Mouse (Mus musculus) limb, embryonic 11.5 days (tissue): ENCODE results near the gene Sept6. TPM values are rescaled to one million over a fixed set of nuclear protein-coding genes. Genes with fewer than 3 reads are reported as not detected.

ENCODE experiments used
- ATAC-seq: fragments of 200-750 bp; cut with Nextera tagmentation; 2 replicates; pipeline ENCODE4 v1.8.0; 2017; ENCODE audit warnings: low read depth; ENCODE audit not compliant: insufficient number of reproducible peaks, low FRiP score, low TSS enrichment
- DNase-seq: peaks from one replicate; pipeline ENCODE4 v3.0.0-alpha.2; 2015; ENCODE audit warnings: low spot score
- H3K27ac ChIP-seq: fragments of 300-500 bp; sonication (generic); replicated peaks from 2 replicates; pipeline ENCODE4 v1.5.1; 2014; ENCODE audit warnings: low read depth, mild to moderate bottlenecking, low read length
- H3K27me3 ChIP-seq: fragments of 300-500 bp; sonication (generic); 2 replicates; pipeline ENCODE4 v1.6.1; 2014; ENCODE audit warnings: mild to moderate bottlenecking, low read length, mixed read lengths; ENCODE audit not compliant: control insufficient read depth, insufficient read depth
- H3K36me3 ChIP-seq: fragments of 300-500 bp; sonication (generic); 2 replicates; pipeline ENCODE4 v1.6.1; 2014; ENCODE audit warnings: mild to moderate bottlenecking, low read length, moderate library complexity, mixed read lengths; ENCODE audit not compliant: control insufficient read depth, insufficient read depth
- H3K4me1 ChIP-seq: fragments of 300-500 bp; sonication (generic); 2 replicates; pipeline ENCODE4 v1.6.1; 2014; ENCODE audit warnings: low read length, mixed read lengths; ENCODE audit not compliant: control insufficient read depth, insufficient read depth
- H3K4me2 ChIP-seq: fragments of 300-500 bp; sonication (generic); 2 replicates; pipeline ENCODE4 v1.6.1; 2014; ENCODE audit warnings: low read depth, mild to moderate bottlenecking, moderate library complexity; ENCODE audit not compliant: severe bottlenecking
- H3K4me3 ChIP-seq: fragments of 300-500 bp; sonication (generic); 2 replicates; pipeline ENCODE4 v1.5.1; 2014; ENCODE audit warnings: low read depth, low read length
- H3K9ac ChIP-seq: fragments of 300-500 bp; sonication (generic); 2 replicates; pipeline ENCODE4 v1.6.1; 2014; ENCODE audit warnings: mild to moderate bottlenecking, low read length
- H3K9me3 ChIP-seq: fragments of 300-500 bp; sonication (generic); 2 replicates; pipeline ENCODE4 v1.6.1; 2016; ENCODE audit warnings: low read length; ENCODE audit not compliant: control insufficient read depth
- WGBS: fragments of 180-500 bp; shearing (Covaris S2); extraction: QIAGEN DNeasy Blood & Tissue Kit; methylation state at CpG from one replicate; pipeline ENCODE4 v1.1.7; 2014; 5-methylcytosine and 5-hydroxymethylcytosine counted together
- polyA plus RNA-seq: library from polyadenylated mRNA; unstranded; fragments of >200 nt; fragmentation: Nextera tagmentation; extraction: Ambion mirVana; gene quantifications from 2 replicates; pipeline ENCODE4 v1.2.1, GENCODE M21; 2014

The Sept6 gene
- polyA plus RNA-seq, 1 experiment from 2014 or later: 99.0 TPM

- no peaks in the 10 kb centered on the region for H3K36me3 ChIP-seq
- no peak overlapping the region for H3K9ac ChIP-seq
- no peaks in the 10 kb centered on the region for H3K4me1 ChIP-seq
- H3K27me3 ChIP-seq: no peaks in the 10 kb centered on the region
- ATAC-seq (no peak), DNase-seq (no peak)
- no peak overlapping the region for H3K4me2 ChIP-seq
- 86% methylated on average over 4 of the region's 4 CpGs for WGBS
- H3K27ac ChIP-seq: no peak overlapping the region
- no peaks in the 10 kb centered on the region for H3K9me3 ChIP-seq
- no peak overlapping the region for H3K4me3 ChIP-seq
These were observed 51.7 kb downstream of the Sept6 start for GRCm38 (mm10) chrX:36939806-36940413.

GRCm38 (mm10) chrX:36935326-36935966, 56.1 kb downstream of the Sept6 start:
- no peaks in the 10 kb centered on the region for H3K9me3 ChIP-seq
- no peak overlapping the region for H3K9ac ChIP-seq
- ATAC-seq (no peak), DNase-seq (no peak)
- H3K27me3 ChIP-seq: no peaks in the 10 kb centered on the region
- H3K27ac ChIP-seq: no peak overlapping the region
- H3K4me2 ChIP-seq: no peak overlapping the region
- H3K4me3 ChIP-seq: no peak overlapping the region
- no peaks in the 10 kb centered on the region for H3K4me1 ChIP-seq
- whole genome bisulfite sequencing: 65% methylated on average over 7 of the region's 7 CpGs
- no peaks in the 10 kb centered on the region for H3K36me3 ChIP-seq

- Histone ChIP-seq H3K4me1 (no peaks in the 10 kb centered on the region), H3K27me3 (no peaks in the 10 kb centered on the region), H3K9ac (no peak overlapping the region), H3K36me3 (no peaks in the 10 kb centered on the region; the same call in 1 of the 2 replicates), H3K9me3 (no peaks in the 10 kb centered on the region), H3K27ac (no peak overlapping the region), H3K4me2 (no peak overlapping the region), H3K4me3 (no peak overlapping the region)
- ATAC-seq (no peak), DNase-seq (no peak)
- WGBS: 42% methylated on average over 1 of the region's 1 CpGs
These were observed 61.0 kb downstream of the Sept6 start for GRCm38 (mm10) chrX:36930574-36930973.

- Histone ChIP-seq H3K4me3 (no peak overlapping the region), H3K27ac (no peak overlapping the region), H3K9me3 (no peaks in the 10 kb centered on the region), H3K4me1 (no peaks in the 10 kb centered on the region), H3K36me3 (no peaks in the 10 kb centered on the region; the same call in 1 of the 2 replicates), H3K4me2 (no peak overlapping the region), H3K27me3 (no peaks in the 10 kb centered on the region), H3K9ac (no peak overlapping the region)
- WGBS: 79% methylated on average over 4 of the region's 4 CpGs
- ATAC-seq (no peak), DNase-seq (no peak)
These were observed 61.9 kb downstream of the Sept6 start for GRCm38 (mm10) chrX:36929694-36930093.

- Histone ChIP-seq H3K9me3 (no peaks in the 10 kb centered on the region), H3K4me3 (no peak overlapping the region), H3K27me3 (no peaks in the 10 kb centered on the region), H3K4me2 (no peak overlapping the region), H3K36me3 (no peaks in the 10 kb centered on the region; the same call in 1 of the 2 replicates), H3K9ac (no peak overlapping the region), H3K4me1 (no peaks in the 10 kb centered on the region), H3K27ac (no peak overlapping the region)
- no peak for DNase-seq
- ATAC-seq: no peak
- 88% methylated on average over 4 of the region's 4 CpGs for WGBS
These were observed 62.8 kb downstream of the Sept6 start for GRCm38 (mm10) chrX:36928791-36929190.

- Histone ChIP-seq H3K4me3 (no peak overlapping the region), H3K27me3 (no peaks in the 10 kb centered on the region), H3K9ac (no peak overlapping the region), H3K4me2 (no peak overlapping the region), H3K36me3 (no peaks in the 10 kb centered on the region; the same call in 1 of the 2 replicates), H3K9me3 (no peaks in the 10 kb centered on the region), H3K4me1 (no peaks in the 10 kb centered on the region), H3K27ac (no peak overlapping the region)
- no peak for ATAC-seq
- no peak for DNase-seq
- WGBS: 93% methylated on average over 4 of the region's 4 CpGs
These were observed 70.2 kb downstream of the Sept6 start for GRCm38 (mm10) chrX:36921346-36921745.

GRCm38 (mm10) chrX:36917749-36918148, 73.8 kb downstream of the Sept6 start:
- Histone ChIP-seq H3K27me3 (no peaks in the 10 kb centered on the region), H3K4me1 (no peaks in the 10 kb centered on the region), H3K9ac (no peak overlapping the region), H3K4me3 (no peak overlapping the region), H3K36me3 (no peaks in the 10 kb centered on the region; the same call in 1 of the 2 replicates), H3K4me2 (no peak overlapping the region), H3K9me3 (no peaks in the 10 kb centered on the region), H3K27ac (no peak overlapping the region)
- no peak for DNase-seq
- ATAC-seq: no peak
- WGBS: 79% methylated on average over 1 of the region's 1 CpGs

GRCm38 (mm10) chrX:36911343-36911742, 80.3 kb downstream of the Sept6 start:
- Histone ChIP-seq H3K36me3 (no peaks in the 10 kb centered on the region), H3K4me1 (no peaks in the 10 kb centered on the region), H3K27ac (no peak overlapping the region), H3K9me3 (no peaks in the 10 kb centered on the region), H3K4me2 (no peak overlapping the region), H3K9ac (no peak overlapping the region), H3K4me3 (no peak overlapping the region), H3K27me3 (no peaks in the 10 kb centered on the region)
- ATAC-seq: no peak
- 47% methylated on average over 12 of the region's 12 CpGs for WGBS
- peak; percentile 54 for DNase-seq
